Mouse (Mus musculus) T-cell, adult 66 days (primary cell): Measurements from ENCODE around the gene Foxm1. TPM values are rescaled to one million over a fixed set of nuclear protein-coding genes. Genes with fewer than 3 reads are reported as not detected.

ENCODE experiments used
- total RNA-seq, 2 experiments: library from RNA; stranded (reverse); gene quantifications; 3 replicates in 1 of 2; 4 replicates in 1 of 2; pipeline ENCODE4 v1.2.4; 2023

Gene Foxm1
- total RNA-seq: 10 to 100 TPM; 11.1 to 16.5 TPM

GRCm38 (mm10) chr6:128362381-128363006, at the start of gene Foxm1, which contains the start of gene Rhno1:
Gene Foxm1, plus strand, starts transcription at chr6:128362967.
Gene Rhno1, minus strand, starts transcription at chr6:128362911.

GRCm38 (mm10) chr6:128355726-128356416, 6.9 kb upstream of the Foxm1 start, which contains the start of gene Tulp3:
Gene Tulp3, minus strand, starts transcription at chr6:128355851.

GRCm38 (mm10) chr6:128375192-128375591, 12.4 kb downstream of the Foxm1 start, which contains the start of the genes Tex52 and Gm44596:
Gene Tex52, plus strand, starts transcription at chr6:128375456.
Gene Gm44596, plus strand, starts transcription at chr6:128375503.

GRCm38 (mm10) chr6:128398996-128399395, 36.2 kb downstream of the Foxm1 start, which contains the start of gene Nrip2:
Gene Nrip2, plus strand, starts transcription at chr6:128399296.

GRCm38 (mm10) chr6:128424269-128425019, 61.7 kb downstream of the Foxm1 start, which contains the start of gene Itfg2:
Gene Itfg2, minus strand, starts transcription at chr6:128424931.

Other genes starting within 250 kb of the Foxm1 start
- 1 to 10 TPM; 7.0 to 7.1 TPM for gene Tspan9, start 219.4 kb upstream of the Foxm1 start, total RNA-seq
- not detected for gene Tead4, start 62.1 kb upstream of the Foxm1 start, total RNA-seq
- 1 to 10 TPM; 4.3 to 6.8 TPM for gene Tulp3, start 7.1 kb upstream of the Foxm1 start, total RNA-seq
- 10 to 100 TPM; 44.5 to 47.4 TPM for gene Rhno1, start 56 bp upstream of the Foxm1 start, total RNA-seq
- under 1 TPM; 0.44 to 0.96 TPM for gene Tex52, start 12.5 kb downstream of the Foxm1 start, total RNA-seq
- gene Gm44596, start 12.5 kb downstream of the Foxm1 start, total RNA-seq: not detected
- not detected for gene Nrip2, start 36.3 kb downstream of the Foxm1 start, total RNA-seq
- gene Itfg2, start 62.0 kb downstream of the Foxm1 start, total RNA-seq: 10 to 100 TPM; 57.6 to 70.7 TPM
- 100 to 1,000 TPM in 1 of 2 experiments, 10 to 100 TPM in 1; 99.0 to 120 TPM for gene Fkbp4, start 75.7 kb downstream of the Foxm1 start, total RNA-seq
- not detected for gene Pzp, start 163.8 kb downstream of the Foxm1 start, total RNA-seq
- gene A2ml1, start 218.6 kb downstream of the Foxm1 start, total RNA-seq: not detected